ENCODE assay signal across 1 mouse cellular context in genomic region chr5:65900113-65900512, GRCm38 (mm10).
TF ChIP-seq lines count a peak whose summit lies in the region.

No protein-coding gene starts in this region.

TF ChIP-seq in MEL, 35 proteins besides CTCF, POLR2A, EP300 and RAD21 (continued from another document):
- TF ChIP-seq ZKSCAN1 (IDR thresholded peaks at IDR 0.05; ENCODE audit: low read depth, low read length) (no peak), GABPA (IDR thresholded peaks at IDR 0.05; ENCODE audit: low read depth, low read length) (no peak), MYB (IDR thresholded peaks at IDR 0.05; ENCODE audit: low read depth, low read length) (peak; percentile 39; the same call in 1 of the 2 replicates), KAT2A (conservative IDR thresholded peaks at IDR 0.05; ENCODE audit: low read depth, low read length) (no peak), MAZ (IDR thresholded peaks at IDR 0.05; ENCODE audit: low read depth, low read length) (no peak), MAX (IDR thresholded peaks at IDR 0.05; ENCODE audit: low read length) (peak; percentile 83), SMC3 (IDR thresholded peaks at IDR 0.05; ENCODE audit: low read depth, low read length) (no peak), CHD2 (IDR thresholded peaks at IDR 0.05; ENCODE audit: low read length) (no peak), TAL1 (IDR thresholded peaks at IDR 0.05; ENCODE audit: low read length) (peak; percentile 87), SIN3A (IDR thresholded peaks at IDR 0.05; ENCODE audit: low read length) (peak; percentile 59), E2F4 (IDR thresholded peaks at IDR 0.05; ENCODE audit: borderline replicate concordance, low read depth, low read length) (no peak), GATA1 (IDR thresholded peaks at IDR 0.05; ENCODE audit: low read depth, low read length) (peak; percentile 77; the same call in 1 of the 2 replicates), MEF2A (IDR thresholded peaks at IDR 0.05; ENCODE audit: extremely low read depth, insufficient replicate concordance, low read depth, low read length, poor library complexity, severe bottlenecking) (no peak), ZC3H11A (IDR thresholded peaks at IDR 0.05; ENCODE audit: low read depth, low read length) (no peak), ZNF384 (IDR thresholded peaks at IDR 0.05; ENCODE audit: low read depth, low read length) (no peak), TBP (IDR thresholded peaks at IDR 0.05; ENCODE audit: low read depth, low read length) (peak; percentile 12; the same call in 1 of the 2 replicates), JUND (IDR thresholded peaks at IDR 0.05; ENCODE audit: low read depth, low read length) (0 out of 2 replicates have a peak, but pooled peaks have one; percentile 39), ELF1 (IDR thresholded peaks at IDR 0.05; ENCODE audit: low read depth, low read length) (no peak), USF2 (IDR thresholded peaks at IDR 0.05; ENCODE audit: borderline replicate concordance in 1 of 2, insufficient read depth in 1 of 2, low read depth in 1 of 2, low read length in 2 of 2) (no peak), NRF1 (IDR thresholded peaks at IDR 0.05; ENCODE audit: insufficient read depth, low read depth, low read length, poor library complexity, severe bottlenecking) (no peak), TCF12 (IDR thresholded peaks at IDR 0.05; ENCODE audit: low read depth, low read length) (peak; percentile 80), NELFE (IDR thresholded peaks at IDR 0.05; ENCODE audit: low read depth, low read length) (no peak; the same call in 1 of the 2 replicates), MYC (IDR thresholded peaks at IDR 0.05; ENCODE audit: low read depth, low read length) (peak; percentile 68), ETS1 (IDR thresholded peaks at IDR 0.05; ENCODE audit: low read depth, low read length) (peak; percentile 76), ZMIZ1 (IDR thresholded peaks at IDR 0.05; ENCODE audit: low read depth, low read length) (no peak), BHLHE40 (IDR thresholded peaks at IDR 0.05; ENCODE audit: borderline replicate concordance, low read depth, low read length) (peak; percentile 54)
